Mouse (Mus musculus): ENCODE measurements around the gene Gm5796. TPM values are rescaled to one million over a fixed set of nuclear protein-coding genes. Genes with fewer than 3 reads are reported as not detected.

Gene Gm5796
- polyA plus RNA-seq (2012; rRNA removed), result 9.8 and 11.1 TPM in 2 replicates

GRCm38 (mm10) chr14:4023641-4024040, at the start of gene Gm5796:
Gene Gm5796, plus strand, starts transcription at chr14:4023941.

DNA sequence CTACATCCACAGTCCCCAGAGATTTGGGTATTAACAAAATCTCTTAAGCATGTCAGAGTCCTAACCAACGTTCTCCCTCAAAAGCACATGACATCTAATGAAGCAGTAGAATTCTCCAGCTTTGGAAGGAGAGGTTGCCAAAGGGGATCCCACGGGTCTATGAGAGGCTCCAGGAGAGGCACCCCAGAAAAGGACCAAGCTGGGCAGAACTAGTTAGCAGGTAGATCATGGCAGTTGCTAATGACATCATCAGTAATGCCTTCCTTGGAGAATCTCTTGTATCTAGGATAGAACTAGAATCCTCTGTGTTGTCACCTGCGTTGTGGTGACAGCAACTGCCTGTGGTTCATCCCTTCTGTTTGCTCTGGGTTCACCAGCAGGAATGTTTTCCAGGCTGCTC, 25.6 kb upstream of the Gm5796 start, which contains the start of gene Gm3099:
Gene Gm3099 (plus strand): TSS at position 301 of the 400 bp plus-strand sequence.

GRCm38 (mm10) chr14:4083820-4084219, 60.1 kb downstream of the Gm5796 start, which contains the start of gene Gm3115:
Gene Gm3115, plus strand, starts transcription at chr14:4084120.

Other genes with a start within 250 kb of the Gm5796 start
- gene Gm3002, start 213.9 kb upstream of the Gm5796 start, polyA plus RNA-seq (2012; rRNA removed), result 14.2 and 16.5 TPM in 2 replicates
- gene Gm3033, start 177.7 kb upstream of the Gm5796 start, polyA plus RNA-seq (2012; rRNA removed), result not detected in 2 replicates
- gene Gm2916, start 139.8 kb upstream of the Gm5796 start, polyA plus RNA-seq (2012; rRNA removed), result 0.05 and 0.06 TPM in 2 replicates
- gene Gm3029, start 92.2 kb upstream of the Gm5796 start, polyA plus RNA-seq (2012; rRNA removed), result not detected in 2 replicates
- gene Gm3095, start 60.4 kb upstream of the Gm5796 start, polyA plus RNA-seq (2012; rRNA removed), result 2.0 and 3.0 TPM in 2 replicates
- not detected in 2 replicates for gene Gm3099, start 25.5 kb upstream of the Gm5796 start, polyA plus RNA-seq (2012; rRNA removed)
- 0.05 TPM in 1 of 2 replicates, not detected in the other for gene Gm3115, start 60.2 kb downstream of the Gm5796 start, polyA plus RNA-seq (2012; rRNA removed)
- gene Gm8108, start 86.6 kb downstream of the Gm5796 start, polyA plus RNA-seq (2012; rRNA removed), result 11.4 and 11.5 TPM in 2 replicates
- 0.06 TPM in 1 of 2 replicates, not detected in the other for gene Gm3127, start 141.1 kb downstream of the Gm5796 start, polyA plus RNA-seq (2012; rRNA removed)
- 14.0 and 15.3 TPM in 2 replicates for gene Gm2974, start 158.6 kb downstream of the Gm5796 start, polyA plus RNA-seq (2012; rRNA removed)
- gene Gm3138, start 225.7 kb downstream of the Gm5796 start, polyA plus RNA-seq (2012; rRNA removed), result 0.03 TPM in 1 of 2 replicates, not detected in the other

Data from central nervous system, embryonic 18 days (tissue).